Mouse (Mus musculus): ENCODE measurements around the gene Tbl3. TPM values are rescaled to one million over a fixed set of nuclear protein-coding genes. Genes with fewer than 3 reads are reported as not detected.
A peak's percentile ranks its signal among the peaks of the same experiment; 100 is the strongest.
"Not testable (repeated sequence)": the region's sequence is repeated elsewhere in the genome, so short reads cannot be mapped to it uniquely, and the experiment has no call there.

The Tbl3 gene
- polyA plus RNA-seq, 1 experiment from 2014 or later, result 45.9 TPM

GRCm38 (mm10) chr17:24725637-24726390 is 18.4 kb upstream of the Tbl3 start:
- Histone ChIP-seq H3K27me3 (replicated peaks) (peaks cover 10% of the 10 kb centered on the region; the same call in 1 of the 2 replicates), H3K9me3 (replicated peaks) (no peaks in the 10 kb centered on the region), H3K36me3 (peaks cover 17% of the 10 kb centered on the region), H3K4me1 (replicated peaks) (peaks cover 25% of the 10 kb centered on the region), H3K27ac (ENCODE audit: poor library complexity, severe bottlenecking) (no peak overlapping the region), H3K9ac (no peak overlapping the region), H3K4me3 (no peak overlapping the region), H3K4me2 (no peak overlapping the region)
- ATAC-seq (ENCODE audit: insufficient number of reproducible peaks, low FRiP score), result no peak
- WGBS, result 64% methylated on average over 3 of the region's 3 CpGs

- peak; percentile 82 for ATAC-seq (ENCODE audit: insufficient number of reproducible peaks, low FRiP score)
- H3K4me1 ChIP-seq (replicated peaks), result peaks cover 25% of the 10 kb centered on the region
- under 1% methylated on average over 30 of the region's 30 CpGs for WGBS
Measured at GRCm38 (mm10) chr17:24724184-24724583, 16.7 kb upstream of the Tbl3 start, which contains the start of gene Ndufb10. Ndufb10 (minus strand) TSS chr17:24724478.

DNA sequence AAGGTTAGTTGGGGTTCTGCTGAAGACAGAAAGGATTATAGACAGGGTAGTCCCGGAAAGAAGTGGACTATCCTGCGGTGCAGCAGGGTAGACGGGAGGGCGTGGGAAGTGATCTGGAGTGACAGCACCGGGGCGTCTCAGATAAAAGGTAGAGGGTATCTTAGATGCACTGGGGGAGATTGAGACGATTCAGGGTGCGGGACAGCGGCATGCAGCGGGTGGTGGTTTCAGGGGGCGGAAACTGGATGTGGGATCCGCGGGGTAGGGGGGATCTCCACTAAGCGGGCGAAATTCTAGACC is 16.4 kb upstream of the Tbl3 start:
- H3K9ac ChIP-seq, result peak overlapping the region; percentile 93
- ATAC-seq (ENCODE audit: insufficient number of reproducible peaks, low FRiP score), result peak; percentile 4; the same call in 1 of the 2 replicates
- WGBS, result under 1% methylated on average over 15 of the region's 15 CpGs
- no peaks in the 10 kb centered on the region for H3K9me3 ChIP-seq (replicated peaks)
- peak overlapping the region; percentile 84 for H3K4me2 ChIP-seq
- peaks cover 10% of the 10 kb centered on the region; the same call in 1 of the 2 replicates for H3K27me3 ChIP-seq (replicated peaks)
- H3K4me3 ChIP-seq, result peak overlapping the region; percentile 79
- peak overlapping the region; percentile 91 for H3K27ac ChIP-seq (ENCODE audit: poor library complexity, severe bottlenecking)
- H3K4me1 ChIP-seq (replicated peaks), result peaks cover 25% of the 10 kb centered on the region
- H3K36me3 ChIP-seq, result peaks cover 17% of the 10 kb centered on the region

More at GRCm38 (mm10) chr17:24724184-24724583, 16.7 kb upstream of the Tbl3 start, which contains the start of gene Ndufb10:
- no peaks in the 10 kb centered on the region for H3K9me3 ChIP-seq (replicated peaks)
- H3K36me3 ChIP-seq, result peaks cover 17% of the 10 kb centered on the region
- peak within 1 kb of the TSS; percentile 91 for H3K27ac ChIP-seq (ENCODE audit: poor library complexity, severe bottlenecking)
- H3K4me2 ChIP-seq, result peak within 1 kb of the TSS; percentile 84
- peak within 1 kb of the TSS; percentile 93 for H3K9ac ChIP-seq
- H3K27me3 ChIP-seq (replicated peaks), result peaks cover 10% of the 10 kb centered on the region; the same call in 1 of the 2 replicates
- peak within 1 kb of the TSS; percentile 79 for H3K4me3 ChIP-seq

GRCm38 (mm10) chr17:24723122-24723880 is 15.8 kb upstream of the Tbl3 start:
- 2% methylated on average over 12 of the region's 12 CpGs for whole genome bisulfite sequencing
- Histone ChIP-seq H3K36me3 (peaks cover 22% of the 10 kb centered on the region), H3K4me3 (peak overlapping the region; percentile 79), H3K4me2 (peak overlapping the region; percentile 84), H3K9ac (peak overlapping the region; percentile 93), H3K27me3 (replicated peaks) (peaks cover 10% of the 10 kb centered on the region; the same call in 1 of the 2 replicates), H3K4me1 (replicated peaks) (peaks cover 29% of the 10 kb centered on the region), H3K9me3 (replicated peaks) (no peaks in the 10 kb centered on the region), H3K27ac (ENCODE audit: poor library complexity, severe bottlenecking) (peak overlapping the region; percentile 91)
- no peak for ATAC-seq (ENCODE audit: insufficient number of reproducible peaks, low FRiP score)

DNA sequence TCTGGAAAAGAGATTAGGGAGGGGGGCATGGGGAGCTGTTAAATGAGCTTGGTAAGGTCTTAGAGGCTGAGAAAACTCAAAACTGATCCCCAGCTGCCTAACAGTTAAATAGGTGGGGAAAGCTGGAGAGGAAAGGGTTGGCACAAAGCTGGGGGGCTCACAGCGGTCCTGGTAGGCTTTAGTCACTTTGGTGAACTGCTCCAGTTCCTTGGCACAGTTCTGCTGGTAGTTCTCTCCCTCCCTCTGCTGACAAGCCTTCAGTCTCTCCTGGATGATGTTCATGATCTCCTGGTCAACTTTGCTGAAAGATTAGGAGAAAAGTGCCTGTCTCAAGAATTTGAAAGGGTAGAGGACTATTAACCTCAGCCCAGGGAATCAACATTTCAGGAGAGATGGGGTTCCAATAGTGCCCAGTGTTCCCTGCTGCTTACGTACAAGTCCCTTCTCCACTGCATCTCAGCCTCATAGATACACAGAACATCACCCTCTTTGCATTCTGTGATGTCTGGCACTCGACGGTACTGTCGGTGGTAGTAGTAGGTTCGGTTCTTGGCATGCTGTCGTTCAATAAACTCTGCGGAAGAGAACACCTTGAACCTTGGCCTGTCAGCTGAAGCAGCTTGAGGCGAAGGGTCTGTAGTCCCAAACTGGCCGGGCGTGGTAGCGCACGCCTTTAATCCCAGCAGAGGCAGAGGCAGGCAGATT is 14.9 kb upstream of the Tbl3 start:
- peak overlapping the region; percentile 84 for H3K4me2 ChIP-seq
- peaks cover 31% of the 10 kb centered on the region for H3K36me3 ChIP-seq
- peak overlapping the region; percentile 51; the same call in 1 of the 2 replicates for H3K9ac ChIP-seq
- no peak for ATAC-seq (ENCODE audit: insufficient number of reproducible peaks, low FRiP score)
- H3K9me3 ChIP-seq (replicated peaks), result no peaks in the 10 kb centered on the region
- peak overlapping the region; percentile 17 for H3K4me3 ChIP-seq
- 0 out of 2 replicates have a peak, but pooled peaks cover 1% of the 10 kb centered on the region for H3K27me3 ChIP-seq (replicated peaks)
- H3K27ac ChIP-seq (ENCODE audit: poor library complexity, severe bottlenecking), result no peak overlapping the region
- 33% methylated on average over 13 of the region's 13 CpGs for WGBS
- H3K4me1 ChIP-seq (replicated peaks), result peaks cover 29% of the 10 kb centered on the region

- 33% methylated on average over 7 of the region's 7 CpGs for WGBS
- Histone ChIP-seq H3K4me1 (replicated peaks) (peaks cover 29% of the 10 kb centered on the region), H3K4me3 (peak overlapping the region; percentile 95), H3K9ac (peak overlapping the region; percentile 80), H3K36me3 (peaks cover 32% of the 10 kb centered on the region), H3K4me2 (peak overlapping the region; percentile 84)
- not testable (repeated sequence) for ATAC-seq (ENCODE audit: insufficient number of reproducible peaks, low FRiP score); H3K27me3 ChIP-seq (replicated peaks); H3K9me3 ChIP-seq (replicated peaks); H3K27ac ChIP-seq (ENCODE audit: poor library complexity, severe bottlenecking)
Measured at GRCm38 (mm10) chr17:24721383-24721955, 14.0 kb upstream of the Tbl3 start.

- Histone ChIP-seq H3K4me1 (replicated peaks) (peaks cover 29% of the 10 kb centered on the region), H3K27ac (ENCODE audit: poor library complexity, severe bottlenecking) (0 out of 2 replicates have a peak overlapping the region, but pooled peaks have one; percentile 83), H3K4me2 (peak overlapping the region; percentile 84), H3K9ac (peak overlapping the region; percentile 86), H3K4me3 (peak overlapping the region; percentile 95), H3K36me3 (peaks cover 37% of the 10 kb centered on the region)
- not testable (repeated sequence) for H3K9me3 ChIP-seq (replicated peaks); H3K27me3 ChIP-seq (replicated peaks); ATAC-seq (ENCODE audit: insufficient number of reproducible peaks, low FRiP score)
- under 1% methylated on average over 11 of the region's 11 CpGs for WGBS
Measured at GRCm38 (mm10) chr17:24720616-24721015, 13.2 kb upstream of the Tbl3 start.

GRCm38 (mm10) chr17:24719494-24720222 is 12.2 kb upstream of the Tbl3 start:
- no peaks in the 10 kb centered on the region for H3K9me3 ChIP-seq (replicated peaks)
- peak; percentile 98 for ATAC-seq (ENCODE audit: insufficient number of reproducible peaks, low FRiP score)
- peaks cover 29% of the 10 kb centered on the region for H3K4me1 ChIP-seq (replicated peaks)
- peak overlapping the region; percentile 95 for H3K4me3 ChIP-seq
- under 1% methylated on average over 61 of the region's 61 CpGs for WGBS
- H3K4me2 ChIP-seq, result peak overlapping the region; percentile 84
- peaks cover 41% of the 10 kb centered on the region for H3K36me3 ChIP-seq
- H3K27me3 ChIP-seq (replicated peaks), result no peaks in the 10 kb centered on the region
- peak overlapping the region; percentile 98 for H3K9ac ChIP-seq
- H3K27ac ChIP-seq (ENCODE audit: poor library complexity, severe bottlenecking), result peak overlapping the region; percentile 93

DNA sequence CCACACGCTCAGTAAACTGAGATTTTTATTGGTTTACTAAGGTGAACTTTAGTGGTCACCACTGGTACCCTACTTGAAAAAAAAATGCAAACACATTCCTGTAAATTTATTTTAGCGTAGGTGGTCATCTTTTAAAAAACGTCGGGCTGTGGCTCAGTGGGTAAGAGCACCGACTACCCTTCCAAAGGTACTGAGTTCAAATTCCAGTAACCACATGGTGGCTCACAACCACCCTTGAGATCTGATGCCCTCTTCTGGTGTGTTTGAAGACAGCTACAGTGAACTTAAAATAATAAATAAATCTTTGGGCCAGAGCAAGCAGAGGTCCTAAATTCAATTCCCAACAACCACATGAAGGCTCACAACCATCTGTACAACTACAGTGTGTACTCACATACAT is 11.5 kb upstream of the Tbl3 start:
- Histone ChIP-seq H3K9ac (peak overlapping the region; percentile 98), H3K4me2 (peak overlapping the region; percentile 79), H3K36me3 (peaks cover 41% of the 10 kb centered on the region), H3K4me3 (peak overlapping the region; percentile 95), H3K4me1 (replicated peaks) (peaks cover 29% of the 10 kb centered on the region)
- ATAC-seq (ENCODE audit: insufficient number of reproducible peaks, low FRiP score); H3K27ac ChIP-seq (ENCODE audit: poor library complexity, severe bottlenecking); H3K27me3 ChIP-seq (replicated peaks); H3K9me3 ChIP-seq (replicated peaks): not testable (repeated sequence)
- WGBS, result 52% methylated on average over 5 of the region's 5 CpGs

DNA sequence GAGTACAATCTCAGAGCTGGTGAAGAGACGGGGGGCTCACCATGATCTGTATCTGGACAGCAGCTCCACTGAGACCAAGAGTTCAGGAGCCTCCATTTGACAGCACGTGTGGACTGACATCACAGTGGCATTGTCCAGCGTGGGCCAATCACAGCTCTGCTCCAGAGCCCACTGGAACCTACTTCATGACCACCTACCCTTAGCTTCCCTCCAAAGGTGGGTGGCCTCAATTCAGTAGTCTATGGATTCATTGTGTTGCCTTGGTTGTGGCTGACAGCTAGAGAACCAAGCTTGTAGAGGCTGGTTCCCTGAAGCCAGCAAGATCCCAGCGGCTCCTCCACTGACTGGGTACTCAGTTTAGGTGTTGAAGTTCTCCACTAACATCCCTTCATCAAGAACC is 10.5 kb upstream of the Tbl3 start, which contains the start of the genes Rnf151 and Rps2:
Gene Rnf151 (minus strand): TSS at position 121 of the 400 bp plus-strand sequence.
Gene Rps2 (plus strand): TSS at position 174 of the 400 bp plus-strand sequence.
- no peak for ATAC-seq (ENCODE audit: insufficient number of reproducible peaks, low FRiP score)
- no peaks in the 10 kb centered on the region for H3K9me3 ChIP-seq (replicated peaks)
- H3K9ac ChIP-seq, result peak within 1 kb of the TSS; percentile 98; the same call in 1 of the 2 replicates
- no peaks in the 10 kb centered on the region for H3K27me3 ChIP-seq (replicated peaks)
- whole genome bisulfite sequencing, result 78% methylated on average over 4 of the region's 4 CpGs
- H3K4me2 ChIP-seq, result peak within 1 kb of the TSS; percentile 79
- H3K4me3 ChIP-seq, result peak within 1 kb of the TSS; percentile 95
- peaks cover 41% of the 10 kb centered on the region for H3K36me3 ChIP-seq
- peaks cover 22% of the 10 kb centered on the region for H3K4me1 ChIP-seq (replicated peaks)
- H3K27ac ChIP-seq (ENCODE audit: poor library complexity, severe bottlenecking), result no peak within 1 kb of the TSS
